Mouse (Mus musculus) hindbrain, embryonic 16.5 days (tissue): ENCODE measurements at regions not wholly inside any gene's neighbourhood (a gene's known extent, or its start where the extent isn't known, plus 50 kb on each side); places are given as distances from the start of the nearest gene placed in this dataset.

Experiments used
- ATAC-seq: fragments of 200-750 bp; cut with Nextera tagmentation; 2 replicates; pipeline ENCODE4 v1.8.0; 2017; ENCODE audit warnings: moderate TSS enrichment, moderate library complexity
- H3K27ac ChIP-seq: fragments of 300-500 bp; sonication (generic); 2 replicates; pipeline ENCODE4 v1.5.1; 2014; ENCODE audit warnings: low read depth, mild to moderate bottlenecking, control low read depth, low read length, moderate library complexity
- H3K27me3 ChIP-seq: fragments of 300-500 bp; sonication (generic); replicated peaks from 2 replicates; pipeline ENCODE4 v1.6.1; 2014; ENCODE audit warnings: low read length; ENCODE audit not compliant: control insufficient read depth, insufficient read depth
- H3K36me3 ChIP-seq: fragments of 300-500 bp; sonication (generic); 2 replicates; pipeline ENCODE4 v1.6.1; 2014; ENCODE audit warnings: mild to moderate bottlenecking, low read length, moderate library complexity, mixed read lengths; ENCODE audit not compliant: control insufficient read depth, insufficient read depth
- H3K4me1 ChIP-seq: fragments of 300-500 bp; sonication (generic); 2 replicates; pipeline ENCODE4 v1.6.1; 2014; ENCODE audit warnings: low read depth, low read length; ENCODE audit not compliant: control insufficient read depth, insufficient read depth
- H3K4me2 ChIP-seq: fragments of 300-500 bp; sonication (generic); 2 replicates; pipeline ENCODE4 v1.6.1; 2014; ENCODE audit warnings: mild to moderate bottlenecking, low read length, control low read depth, moderate library complexity
- H3K4me3 ChIP-seq: fragments of 300-500 bp; sonication (generic); 2 replicates; pipeline ENCODE4 v1.5.1; 2014; ENCODE audit warnings: mild to moderate bottlenecking, low read length, control low read depth, moderate library complexity
- H3K9ac ChIP-seq: fragments of 300-500 bp; sonication (generic); 2 replicates; pipeline ENCODE4 v1.6.1; 2014; ENCODE audit warnings: low read depth, mild to moderate bottlenecking, control low read depth, low read length, moderate library complexity
- H3K9me3 ChIP-seq: fragments of 300-500 bp; sonication (generic); 2 replicates; pipeline ENCODE4 v1.6.1; 2014; ENCODE audit warnings: mild to moderate bottlenecking, low read length, moderate library complexity; ENCODE audit not compliant: control insufficient read depth
- WGBS: fragments of 180-500 bp; shearing (Covaris S2); extraction: QIAGEN DNeasy Blood & Tissue Kit; methylation state at CpG from one replicate; pipeline ENCODE4 v1.1.7; 2014; 5-methylcytosine and 5-hydroxymethylcytosine counted together

DNA sequence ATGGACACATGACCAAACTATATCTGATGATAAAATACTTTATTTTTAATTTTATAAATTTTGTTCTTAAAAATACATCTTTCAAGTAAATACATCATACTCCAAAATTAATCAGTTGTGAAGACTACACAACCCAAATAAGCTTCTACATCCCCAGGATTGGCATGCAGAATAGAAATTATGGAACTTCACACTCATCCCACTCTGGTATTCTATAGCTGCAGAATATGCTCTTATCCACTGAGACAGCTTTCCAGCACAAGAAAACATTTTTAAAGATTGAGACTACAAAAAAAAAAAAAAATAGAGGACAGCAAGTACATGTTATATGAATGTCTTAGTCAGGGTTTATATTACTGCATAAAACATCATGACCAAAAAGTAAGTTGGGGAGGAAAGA, 94.4 kb downstream of the Gm11232 start:
- no peak for ATAC-seq
- H3K4me1 ChIP-seq = no peaks in the 10 kb centered on the region
- no peak overlapping the region for H3K4me3 ChIP-seq
- H3K9me3 ChIP-seq = no peaks in the 10 kb centered on the region
- no peak overlapping the region for H3K9ac ChIP-seq
- no peak overlapping the region for H3K27ac ChIP-seq
- no peaks in the 10 kb centered on the region for H3K36me3 ChIP-seq
- no peak overlapping the region for H3K4me2 ChIP-seq
- no peaks in the 10 kb centered on the region for H3K27me3 ChIP-seq

DNA sequence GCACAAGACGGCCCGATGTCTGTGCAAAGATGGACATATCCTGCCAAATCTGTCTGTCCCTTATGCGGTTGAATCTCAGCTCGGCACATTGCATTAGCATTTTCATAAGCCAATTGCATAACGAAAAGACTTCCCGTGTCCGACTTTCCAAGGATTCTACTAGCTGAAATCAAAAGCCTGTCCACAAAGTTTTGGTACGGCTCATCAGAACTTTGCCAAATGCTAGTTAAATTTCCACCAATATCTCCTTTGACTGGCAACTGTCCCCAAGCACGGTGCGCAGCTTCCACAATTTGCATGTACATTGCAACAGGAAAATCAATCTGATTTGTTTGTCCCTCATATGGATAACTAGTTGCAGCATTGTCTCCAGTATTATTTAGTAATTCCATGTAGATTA, 117.2 kb downstream of the Gm11232 start:
- H3K9ac ChIP-seq = no peak overlapping the region
- H3K27me3 ChIP-seq = no peaks in the 10 kb centered on the region
- no peaks in the 10 kb centered on the region for H3K9me3 ChIP-seq
- WGBS = 94% methylated on average over 10 of the region's 10 CpGs
- no peaks in the 10 kb centered on the region for H3K4me1 ChIP-seq
- no peak overlapping the region for H3K4me2 ChIP-seq
- ATAC-seq = no peak
- H3K4me3 ChIP-seq = no peak overlapping the region
- no peak overlapping the region for H3K27ac ChIP-seq
- H3K36me3 ChIP-seq = no peaks in the 10 kb centered on the region

DNA sequence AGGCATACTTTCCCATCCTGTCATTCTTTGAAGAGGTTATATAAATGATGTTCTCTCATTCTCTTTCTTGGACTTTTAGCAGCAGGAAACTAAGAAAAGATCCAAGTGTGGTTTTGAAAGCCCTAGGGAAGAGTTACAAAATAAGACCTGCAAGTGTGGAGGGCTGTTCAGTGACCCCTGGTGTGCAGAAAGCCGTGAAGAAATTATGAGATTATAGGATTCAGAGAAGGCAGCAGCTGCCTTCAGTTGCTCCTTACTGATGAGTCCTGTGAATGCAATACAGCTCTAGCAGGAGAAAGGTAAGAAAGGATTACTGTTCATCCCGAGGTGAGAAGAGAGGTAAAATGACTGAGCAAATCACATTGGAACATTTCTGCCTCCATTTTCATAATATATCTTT, 130.7 kb downstream of the Gm11232 start:
- H3K27me3 ChIP-seq = no peaks in the 10 kb centered on the region

DNA sequence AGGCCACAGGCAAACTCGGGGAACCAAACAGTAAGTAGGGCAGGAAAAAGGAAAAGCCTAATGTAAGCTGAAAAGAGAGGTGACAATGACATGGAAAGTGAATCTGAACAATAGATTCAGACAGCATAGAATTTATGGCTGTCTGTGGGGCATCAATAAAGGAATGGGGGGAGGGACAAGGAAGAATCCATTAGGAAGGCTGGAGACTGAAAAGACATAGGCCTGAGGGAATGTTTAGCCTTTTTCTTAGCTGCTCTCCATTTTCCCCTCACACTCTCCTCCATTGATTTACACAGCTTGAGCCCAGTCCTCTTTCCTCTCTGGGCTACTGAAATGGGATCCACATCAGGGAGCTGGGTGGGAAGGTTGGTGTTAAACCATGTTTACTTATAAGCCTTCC, 131.1 kb downstream of the Gm11232 start:
- H3K36me3 ChIP-seq = no peaks in the 10 kb centered on the region
- H3K4me3 ChIP-seq = no peak overlapping the region
- no peak for ATAC-seq
- no peaks in the 10 kb centered on the region for H3K27me3 ChIP-seq
- no peak overlapping the region for H3K27ac ChIP-seq
- H3K9me3 ChIP-seq = peaks cover 4% of the 10 kb centered on the region; the same call in 1 of the 2 replicates
- no peak overlapping the region for H3K9ac ChIP-seq
- 31% methylated on average over 1 of the region's 1 CpGs for WGBS
- H3K4me2 ChIP-seq = no peak overlapping the region
- no peaks in the 10 kb centered on the region for H3K4me1 ChIP-seq

More for the DNA sequence above, 130.7 kb downstream of the Gm11232 start:
- Histone ChIP-seq H3K4me1 (no peaks in the 10 kb centered on the region), H3K9me3 (peaks cover 4% of the 10 kb centered on the region; the same call in 1 of the 2 replicates), H3K9ac (no peak overlapping the region), H3K36me3 (no peaks in the 10 kb centered on the region), H3K27ac (no peak overlapping the region), H3K4me3 (no peak overlapping the region), H3K4me2 (no peak overlapping the region)
- ATAC-seq = no peak
- WGBS = 19% methylated on average over 2 of the region's 2 CpGs

DNA sequence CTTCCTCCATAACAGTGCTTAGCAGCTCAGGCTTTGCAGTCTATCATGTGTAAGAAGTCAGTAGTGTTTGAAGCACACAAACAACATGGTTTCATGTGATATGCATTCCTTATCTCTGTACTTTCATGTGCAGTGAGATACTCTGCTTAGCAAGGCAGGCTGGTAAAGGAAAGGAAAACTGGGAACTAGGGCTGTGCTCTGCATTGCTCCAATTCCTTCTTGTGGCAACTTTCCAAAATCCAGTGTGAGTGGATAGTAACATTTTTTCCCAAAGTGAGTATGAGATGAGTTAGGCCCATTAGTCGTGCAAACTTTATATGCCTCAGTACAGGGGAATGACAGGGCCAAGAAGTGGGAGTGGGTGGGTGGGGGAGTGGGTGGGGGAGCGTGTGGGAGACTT, 133.0 kb downstream of the Gm11232 start:
- WGBS = 78% methylated on average over 2 of the region's 2 CpGs
- no peak for ATAC-seq
- H3K27me3 ChIP-seq = no peaks in the 10 kb centered on the region
- H3K9me3 ChIP-seq = peaks cover 6% of the 10 kb centered on the region; the same call in 1 of the 2 replicates
- no peaks in the 10 kb centered on the region for H3K36me3 ChIP-seq
- no peak overlapping the region for H3K4me2 ChIP-seq
- H3K27ac ChIP-seq = no peak overlapping the region
- H3K4me3 ChIP-seq = no peak overlapping the region
- H3K4me1 ChIP-seq = no peaks in the 10 kb centered on the region
- H3K9ac ChIP-seq = no peak overlapping the region

DNA sequence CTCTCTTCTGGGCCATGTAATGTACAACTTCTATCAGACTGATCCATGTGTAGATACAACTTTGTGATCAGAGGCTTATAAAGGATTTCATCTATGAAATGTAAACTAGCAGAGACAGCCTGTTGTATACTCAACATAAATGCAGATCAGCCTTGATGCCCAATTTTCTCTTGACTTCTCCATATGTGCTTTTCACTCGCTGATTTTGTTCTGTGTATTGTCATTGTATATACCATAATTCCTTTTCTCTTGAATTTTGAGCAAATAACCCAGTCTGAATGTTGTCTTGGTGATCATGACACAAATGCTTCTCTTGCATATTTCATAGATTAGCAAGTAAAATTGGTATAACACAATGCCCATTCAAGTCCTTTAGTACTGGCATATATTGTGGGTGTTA, 144.0 kb downstream of the Gm11232 start:
- Histone ChIP-seq H3K4me3 (no peak overlapping the region), H3K9ac (no peak overlapping the region), H3K4me1 (no peaks in the 10 kb centered on the region), H3K9me3 (no peaks in the 10 kb centered on the region), H3K27me3 (no peaks in the 10 kb centered on the region), H3K36me3 (no peaks in the 10 kb centered on the region), H3K27ac (no peak overlapping the region), H3K4me2 (no peak overlapping the region)
- no peak for ATAC-seq
- 73% methylated on average over 1 of the region's 1 CpGs for WGBS

DNA sequence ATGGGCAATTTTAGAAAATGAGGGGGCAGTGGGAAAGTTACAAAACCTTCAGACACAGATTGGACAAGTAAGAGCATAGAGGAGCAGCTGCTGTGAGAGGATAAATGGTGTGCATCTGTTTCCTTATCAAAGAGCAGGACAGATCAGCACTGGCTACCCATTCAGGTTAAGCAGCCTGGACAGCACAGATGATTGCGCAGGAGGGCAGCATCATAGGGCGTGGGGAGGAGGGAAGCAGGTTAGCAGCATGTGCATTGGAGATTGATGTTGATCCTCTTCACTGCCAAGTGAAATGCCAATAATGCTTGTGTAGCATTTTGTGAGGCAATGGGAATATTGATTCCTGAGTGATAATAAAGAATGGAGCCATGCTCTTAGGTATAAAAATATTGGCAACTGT, 171.9 kb downstream of the Gm11232 start:
- 0 out of 2 replicates have a peak, but pooled peaks have one; percentile 67 for ATAC-seq
- Histone ChIP-seq H3K9ac (no peak overlapping the region), H3K4me2 (no peak overlapping the region), H3K36me3 (no peaks in the 10 kb centered on the region), H3K4me1 (no peaks in the 10 kb centered on the region), H3K27me3 (no peaks in the 10 kb centered on the region), H3K27ac (no peak overlapping the region), H3K4me3 (no peak overlapping the region), H3K9me3 (no peaks in the 10 kb centered on the region)
- 83% methylated on average over 2 of the region's 2 CpGs for WGBS

DNA sequence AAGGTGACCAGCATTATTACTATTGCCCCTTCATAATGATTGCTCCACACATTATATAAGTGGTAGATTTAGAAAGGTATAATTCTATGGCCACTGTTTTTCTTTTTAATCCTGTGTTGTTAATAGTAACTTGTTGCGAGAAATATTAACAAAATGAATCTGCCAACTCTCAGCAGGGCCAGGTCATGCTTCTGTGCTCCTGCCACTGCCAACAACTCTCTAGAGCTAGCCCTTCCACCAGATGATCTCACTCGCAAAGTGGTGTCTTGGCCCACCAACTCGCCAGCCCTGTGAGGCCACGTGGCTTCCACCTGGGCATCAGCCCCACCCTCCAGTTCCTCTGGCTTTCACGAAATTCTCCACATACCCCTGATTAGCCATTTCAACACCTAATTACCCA, 197.1 kb downstream of the Gm11232 start:
- no peaks in the 10 kb centered on the region for H3K4me1 ChIP-seq
- no peak overlapping the region for H3K9ac ChIP-seq
- H3K27me3 ChIP-seq = no peaks in the 10 kb centered on the region
- H3K36me3 ChIP-seq = no peaks in the 10 kb centered on the region
- no peak for ATAC-seq
- no peak overlapping the region for H3K27ac ChIP-seq
- H3K4me2 ChIP-seq = no peak overlapping the region
- no peak overlapping the region for H3K4me3 ChIP-seq
- WGBS = 78% methylated on average over 5 of the region's 5 CpGs
- H3K9me3 ChIP-seq = no peaks in the 10 kb centered on the region

DNA sequence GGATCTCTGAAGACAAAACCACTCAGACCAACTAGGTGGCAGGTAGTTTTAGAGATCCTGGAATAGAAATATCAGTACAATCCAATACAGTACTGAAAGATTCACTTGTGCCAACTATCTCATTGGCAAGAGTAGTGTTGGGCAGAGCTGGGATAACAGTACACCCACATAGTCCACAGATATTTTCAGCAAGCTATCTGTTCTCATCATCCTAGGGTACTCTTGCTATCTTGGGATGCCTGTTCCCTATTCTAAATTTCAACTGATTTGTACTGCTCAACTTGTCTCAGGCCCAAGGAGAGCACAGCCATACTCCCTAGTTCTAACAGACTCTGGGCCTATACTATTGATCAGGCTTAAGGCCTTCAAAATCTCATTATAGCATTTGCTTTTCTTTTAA, 218.6 kb downstream of the Gm11232 start:
- Histone ChIP-seq H3K4me1 (no peaks in the 10 kb centered on the region), H3K4me3 (no peak overlapping the region), H3K27ac (no peak overlapping the region), H3K36me3 (no peaks in the 10 kb centered on the region), H3K4me2 (no peak overlapping the region), H3K27me3 (no peaks in the 10 kb centered on the region), H3K9me3 (no peaks in the 10 kb centered on the region), H3K9ac (no peak overlapping the region)
- ATAC-seq = no peak

DNA sequence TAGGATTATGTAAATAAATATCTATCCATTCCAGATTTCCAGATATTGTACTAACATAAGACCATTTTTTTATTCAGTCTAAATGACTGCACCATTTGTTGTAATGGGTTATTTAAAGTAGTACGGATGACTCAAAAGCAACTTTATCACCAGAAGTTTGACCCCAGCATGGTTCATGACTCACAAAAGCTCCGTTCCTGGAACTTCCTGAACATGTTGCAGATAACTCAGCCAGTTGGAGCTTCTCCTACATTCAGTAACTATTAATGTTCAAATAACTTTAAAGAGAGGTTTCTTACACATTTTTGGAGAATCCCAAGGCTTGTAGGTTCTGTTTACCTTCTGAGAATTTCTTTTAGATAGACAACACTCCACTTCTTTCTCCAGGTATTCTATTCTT, 219.8 kb downstream of the Gm11232 start:
- Histone ChIP-seq H3K4me2 (no peak overlapping the region), H3K27me3 (no peaks in the 10 kb centered on the region), H3K27ac (no peak overlapping the region), H3K4me1 (no peaks in the 10 kb centered on the region), H3K4me3 (no peak overlapping the region), H3K9ac (no peak overlapping the region), H3K36me3 (no peaks in the 10 kb centered on the region), H3K9me3 (no peaks in the 10 kb centered on the region)
- WGBS = 85% methylated on average over 2 of the region's 2 CpGs
- no peak for ATAC-seq
